In the genomic region with DNA sequence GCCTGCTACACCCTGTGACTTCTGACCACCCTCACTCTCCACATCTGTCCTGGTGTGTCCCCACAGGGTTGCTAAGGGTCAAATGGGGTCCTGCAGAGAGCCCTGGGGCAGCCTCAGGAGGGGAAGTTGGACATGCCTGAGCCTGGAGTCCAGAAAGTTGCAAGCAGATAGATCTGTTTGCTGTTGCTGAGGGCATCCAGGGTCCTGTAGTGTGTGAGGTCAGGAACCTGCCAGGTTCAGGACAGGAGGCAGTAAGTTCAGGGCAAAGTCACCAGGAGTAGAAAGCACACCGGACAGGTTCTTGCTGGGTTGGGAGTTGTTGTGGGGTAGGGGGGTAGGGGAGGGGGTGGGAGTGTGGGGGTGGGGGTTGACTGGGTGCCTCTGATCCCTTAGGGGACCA, we compare ENCODE assay signal across 26 mouse cellular contexts.
DNase-seq lines count a peak whose midpoint lies in the region; ATAC-seq and TF ChIP-seq lines count a peak whose summit lies in the region.
"Had no signal": no experiment of that assay in that cellular context is flagged by ENCODE, and none has a peak within 500 bp of the region (broad histone marks: within the 10 kb centered on the region; RNA-seq: fewer than 3 reads in every experiment).

No protein-coding gene starts in this region.

- H3K9me3 ChIP-seq in forebrain, embryonic 10.5 days, result no peaks in the 10 kb centered on the region
- no peaks in the 10 kb centered on the region for H3K9me3 ChIP-seq in forebrain, embryonic 11.5 days (ENCODE audit: control insufficient read depth, low read length)
- H3K9me3 ChIP-seq in heart, embryonic 13.5 days, result no peaks in the 10 kb centered on the region
- no peaks in the 10 kb centered on the region for H3K9me3 ChIP-seq in lung, embryonic 15.5 days
- H3K9me3 ChIP-seq: hindbrain, embryonic 12.5 days; liver, embryonic 13.5 days; midbrain, embryonic 10.5 days; neural tube, embryonic 15.5 days had no signal

- peaks cover 3% of the 10 kb centered on the region; the same call in 1 of the 2 replicates for H3K27me3 ChIP-seq in forebrain, embryonic 10.5 days (ENCODE audit: poor library complexity, severe bottlenecking)
- H3K27me3 ChIP-seq in forebrain, embryonic 11.5 days (ENCODE audit: control insufficient read depth, insufficient read depth, low read length), result no peaks in the 10 kb centered on the region
- H3K27me3 ChIP-seq in heart, embryonic 13.5 days (replicated peaks), result peaks cover 13% of the 10 kb centered on the region; the same call in 1 of the 2 replicates
- H3K27me3 ChIP-seq in lung, embryonic 15.5 days, result no peaks in the 10 kb centered on the region
- H3K27me3 ChIP-seq: neural tube, embryonic 15.5 days had no signal

- no peak overlapping the region for H3K4me2 ChIP-seq in forebrain, embryonic 11.5 days (ENCODE audit: low read depth, low read length, severe bottlenecking)
- H3K4me2 ChIP-seq in heart, embryonic 13.5 days, result no peak overlapping the region
- H3K4me2 ChIP-seq in lung, embryonic 15.5 days, result no peak overlapping the region
- H3K4me2 ChIP-seq: hindbrain, embryonic 12.5 days; neural tube, embryonic 15.5 days had no signal

- TF ChIP-seq CTCF in left cerebral cortex, adult 2 months (IDR thresholded peaks at IDR 0.05), result no peak

- H3K27ac ChIP-seq in forebrain, embryonic 10.5 days, result peak overlapping the region; percentile 36; the same call in 1 of the 2 replicates
- H3K27ac ChIP-seq in forebrain, embryonic 11.5 days (ENCODE audit: low read depth, low read length), result no peak overlapping the region
- H3K27ac ChIP-seq in heart, embryonic 13.5 days (replicated peaks), result no peak overlapping the region
- peak overlapping the region; percentile 60; the same call in 1 of the 2 replicates for H3K27ac ChIP-seq in lung, embryonic 15.5 days
- no peak overlapping the region for H3K27ac ChIP-seq in left cerebral cortex, adult 2 months
- H3K27ac ChIP-seq: hindbrain, embryonic 12.5 days; liver, embryonic 13.5 days; midbrain, embryonic 10.5 days; neural tube, embryonic 15.5 days had no signal

- 94% methylated on average over 1 of the region's 1 CpGs for WGBS in forebrain, embryonic 10.5 days
- 85% methylated on average over 1 of the region's 1 CpGs for WGBS in forebrain, embryonic 11.5 days
- WGBS in heart, embryonic 13.5 days, result 73% methylated on average over 1 of the region's 1 CpGs
- WGBS in lung, embryonic 15.5 days, result 70% methylated on average over 1 of the region's 1 CpGs

- H3K36me3 ChIP-seq in forebrain, embryonic 10.5 days (replicated peaks), result no peaks in the 10 kb centered on the region
- H3K36me3 ChIP-seq in forebrain, embryonic 11.5 days (ENCODE audit: control insufficient read depth, insufficient read depth, low read length), result no peaks in the 10 kb centered on the region
- H3K36me3 ChIP-seq in heart, embryonic 13.5 days, result no peaks in the 10 kb centered on the region
- H3K36me3 ChIP-seq in lung, embryonic 15.5 days, result no peaks in the 10 kb centered on the region
- H3K36me3 ChIP-seq: hindbrain, embryonic 12.5 days; liver, embryonic 13.5 days; midbrain, embryonic 10.5 days; neural tube, embryonic 15.5 days had no signal

- no peak overlapping the region for H3K4me3 ChIP-seq in forebrain, embryonic 10.5 days
- H3K4me3 ChIP-seq in forebrain, embryonic 11.5 days (ENCODE audit: low read depth, low read length), result no peak overlapping the region
- no peak overlapping the region for H3K4me3 ChIP-seq in heart, embryonic 13.5 days
- no peak overlapping the region for H3K4me3 ChIP-seq in lung, embryonic 15.5 days
- H3K4me3 ChIP-seq in left cerebral cortex, adult 2 months, result no peak overlapping the region
- H3K4me3 ChIP-seq: hindbrain, embryonic 12.5 days; liver, embryonic 13.5 days; midbrain, embryonic 10.5 days; neural tube, embryonic 15.5 days had no signal

- no peak for ATAC-seq in forebrain, embryonic 11.5 days (replicated peaks; ENCODE audit: low FRiP score)
- ATAC-seq in heart, embryonic 13.5 days (ENCODE audit: extremely low read depth, insufficient number of reproducible peaks, low FRiP score, low TSS enrichment), result no peak
- no peak for ATAC-seq in lung, embryonic 15.5 days (ENCODE audit: borderline replicate concordance, extremely low read depth, low FRiP score, low TSS enrichment)
- peak; percentile 7; the same call in 1 of the 2 replicates for ATAC-seq in granulocyte monocyte progenitor cell, adult 5-6 weeks (replicated peaks; ENCODE audit: poor library complexity, severe bottlenecking)
- ATAC-seq: forebrain, postnatal 0 days had no signal

- no peak overlapping the region for H3K9ac ChIP-seq in forebrain, embryonic 11.5 days (ENCODE audit: low read length)
- peak overlapping the region; percentile 50 for H3K9ac ChIP-seq in heart, embryonic 13.5 days
- no peak overlapping the region for H3K9ac ChIP-seq in lung, embryonic 15.5 days
- H3K9ac ChIP-seq: forebrain, postnatal 0 days; hindbrain, embryonic 12.5 days; neural tube, embryonic 15.5 days had no signal

- intact Hi-C loops in left cerebral cortex, adult 2 months (cut with DNase I), result loop anchor here (5.0 kb wide), 1 partner anchor 65 kb away; no protein-coding TSS in a partner anchor

- DNase-seq in forebrain, embryonic 10.5 days (ENCODE audit: extremely low spot score, low spot score), result no peak
- DNase-seq in forebrain, embryonic 11.5 days (ENCODE audit: low spot score), result no peak
- no peak for DNase-seq in heart, adult 11 months
- DNase-seq in lung, postnatal 10 days, result no peak
- DNase-seq in left cerebral cortex, adult 2 months (ENCODE audit: extremely low spot score in 1 of 2, low spot score in 2 of 2), result no peak
- DNase-seq: adrenal gland, postnatal 25 days; cerebellum, adult 8-10 months; cerebellum, postnatal 36 days; embryo, embryonic 11 days; forebrain, postnatal 0 days; gastrocnemius, postnatal 36 days; kidney, adult 18-20 months; kidney, postnatal 10 days; left cerebral cortex, postnatal 4 days; lung, postnatal 4 days; right cerebral cortex, adult 18-20 months; right cerebral cortex, postnatal 4 days; thymus, adult 18-20 months; thymus, postnatal 4 days had no signal

- peaks cover 21% of the 10 kb centered on the region for H3K4me1 ChIP-seq in forebrain, embryonic 10.5 days
- no peaks in the 10 kb centered on the region for H3K4me1 ChIP-seq in forebrain, embryonic 11.5 days (replicated peaks; ENCODE audit: control insufficient read depth, insufficient read depth, low read length)
- peaks cover 60% of the 10 kb centered on the region for H3K4me1 ChIP-seq in heart, embryonic 13.5 days
- H3K4me1 ChIP-seq in lung, embryonic 15.5 days, result peaks cover 58% of the 10 kb centered on the region

Comparison
In these comparisons a context has a peak if more than half of its experiments do, and no peak if none do; other contexts are left out.
1. H3K27ac ChIP-seq: peak in forebrain, embryonic 10.5 days (single experiment) and lung, embryonic 15.5 days (single experiment); none in forebrain, embryonic 11.5 days (single experiment), heart, embryonic 13.5 days (single experiment) and left cerebral cortex, adult 2 months (single experiment).